Mouse (Mus musculus) lung, embryonic 14.5 days (tissue): Measurements from ENCODE around the gene Ube2o. TPM values are rescaled to one million over a fixed set of nuclear protein-coding genes. Genes with fewer than 3 reads are reported as not detected.

ENCODE experiments used
- ATAC-seq: fragments of 200-750 bp; cut with Nextera tagmentation; 2 replicates; pipeline ENCODE4 v1.8.0; 2017; ENCODE audit warnings: mild to moderate bottlenecking, moderate TSS enrichment, moderate library complexity; ENCODE audit not compliant: insufficient read depth
- DNase-seq: peaks from one replicate; pipeline ENCODE4 v3.0.0-alpha.2; 2015
- H3K27ac ChIP-seq: fragments of 300-500 bp; sonication (generic); 2 replicates; pipeline ENCODE4 v1.5.1; 2014; ENCODE audit warnings: low read depth, mild to moderate bottlenecking, moderate library complexity
- H3K27me3 ChIP-seq: fragments of 300-500 bp; sonication (generic); 2 replicates; pipeline ENCODE4 v1.6.1; 2014; ENCODE audit warnings: low read length, control low read depth; ENCODE audit not compliant: insufficient read depth
- H3K36me3 ChIP-seq: fragments of 300-500 bp; sonication (generic); 2 replicates; pipeline ENCODE4 v1.6.1; 2014; ENCODE audit warnings: control low read depth; ENCODE audit not compliant: insufficient read depth
- H3K4me1 ChIP-seq: fragments of 300-500 bp; sonication (generic); 2 replicates; pipeline ENCODE4 v1.6.1; 2014; ENCODE audit warnings: antibody characterized with exemption, control low read depth; ENCODE audit not compliant: insufficient read depth
- H3K4me2 ChIP-seq: fragments of 300-500 bp; sonication (generic); 2 replicates; pipeline ENCODE4 v1.6.1; 2014; ENCODE audit warnings: mild to moderate bottlenecking
- H3K4me3 ChIP-seq: fragments of 300-500 bp; sonication (generic); 2 replicates; pipeline ENCODE4 v1.5.1; 2014; ENCODE audit warnings: low read depth, low read length
- H3K9ac ChIP-seq: fragments of 300-500 bp; sonication (generic); 2 replicates; pipeline ENCODE4 v1.6.1; 2014
- H3K9me3 ChIP-seq: fragments of 300-500 bp; sonication (generic); 2 replicates; pipeline ENCODE4 v1.6.1; 2016; ENCODE audit warnings: low read depth, low read length, control low read depth
- CTCF ChIP-seq: IDR thresholded peaks from 2 replicates; pipeline ENCODE4 v1.5.1; 2016; ENCODE audit warnings: antibody characterized with exemption, low read depth
- WGBS: fragments of 180-500 bp; shearing (Covaris S2); extraction: QIAGEN DNeasy Blood & Tissue Kit; methylation state at CpG from one replicate; pipeline ENCODE4 v1.1.7; 2014; 5-methylcytosine and 5-hydroxymethylcytosine counted together
- polyA plus RNA-seq: library from polyadenylated mRNA; unstranded; fragments of >200 nt; fragmentation: Nextera tagmentation; extraction: Ambion mirVana; gene quantifications from 2 replicates; pipeline ENCODE4 v1.2.1, GENCODE M21; 2014

Ube2o gene
- polyA plus RNA-seq, 1 experiment from 2014 or later, result 22.8 TPM

GRCm38 (mm10) chr11:116489771-116490231 lies 91.4 kb downstream of the Ube2o start:
- ATAC-seq, result no peak; the same call in none of the 2 replicates
- Histone ChIP-seq H3K9me3 (no peaks in the 10 kb centered on the region), H3K4me3 (peak overlapping the region; percentile 98), H3K4me1 (peaks cover 6% of the 10 kb centered on the region), H3K9ac (peak overlapping the region; percentile 90), H3K27ac (peak overlapping the region; percentile 95), H3K4me2 (peak overlapping the region; percentile 59), H3K36me3 (peaks cover 35% of the 10 kb centered on the region), H3K27me3 (no peaks in the 10 kb centered on the region)
- under 1% methylated on average over 39 of the region's 39 CpGs for WGBS
- no peak for DNase-seq
- no peak for TF ChIP-seq CTCF

GRCm38 (mm10) chr11:116488693-116489375 lies 92.4 kb downstream of the Ube2o start:
- no peaks in the 10 kb centered on the region for H3K27me3 ChIP-seq
- DNase-seq, result peak; percentile 18
- H3K4me2 ChIP-seq, result peak overlapping the region; percentile 59
- ATAC-seq, result no peak
- TF ChIP-seq CTCF, result peak; percentile 50
- H3K27ac ChIP-seq, result no peak overlapping the region
- H3K9me3 ChIP-seq, result no peaks in the 10 kb centered on the region
- peak overlapping the region; percentile 98 for H3K4me3 ChIP-seq
- H3K4me1 ChIP-seq, result peaks cover 5% of the 10 kb centered on the region
- peaks cover 44% of the 10 kb centered on the region for H3K36me3 ChIP-seq
- WGBS, result 65% methylated on average over 14 of the region's 14 CpGs
- H3K9ac ChIP-seq, result peak overlapping the region; percentile 90

GRCm38 (mm10) chr11:116488207-116488606 lies 93.0 kb downstream of the Ube2o start:
- H3K4me1 ChIP-seq, result peaks cover 5% of the 10 kb centered on the region
- no peak for DNase-seq
- H3K27me3 ChIP-seq, result no peaks in the 10 kb centered on the region
- no peak overlapping the region for H3K9ac ChIP-seq
- no peak overlapping the region for H3K4me2 ChIP-seq
- peaks cover 51% of the 10 kb centered on the region for H3K36me3 ChIP-seq
- H3K9me3 ChIP-seq, result no peaks in the 10 kb centered on the region
- H3K4me3 ChIP-seq, result no peak overlapping the region
- TF ChIP-seq CTCF, result no peak
- no peak overlapping the region for H3K27ac ChIP-seq
- ATAC-seq, result no peak

Other genes with a start within 250 kb of the Ube2o start
- gene Foxj1, start 246.0 kb downstream of the Ube2o start, polyA plus RNA-seq, result 1.3 and 2.1 TPM in 2 replicates
- 13.9 and 16.8 TPM in 2 replicates for gene Rnf157, start 168.4 kb downstream of the Ube2o start, polyA plus RNA-seq
- 64.9 and 66.7 TPM in 2 replicates for gene Ubald2, start 147.4 kb downstream of the Ube2o start, polyA plus RNA-seq
- gene Qrich2, start 115.2 kb downstream of the Ube2o start, polyA plus RNA-seq, result 0.45 TPM in 1 of 2 replicates, not detected in the other
- 191 and 206 TPM in 2 replicates for gene Prpsap1, start 87.2 kb downstream of the Ube2o start, polyA plus RNA-seq
- 4.0 and 5.5 TPM in 2 replicates for gene Sphk1, start 50.5 kb downstream of the Ube2o start, polyA plus RNA-seq
- gene Aanat, start 5.0 kb upstream of the Ube2o start, polyA plus RNA-seq, result not detected in 2 replicates
- 8.9 and 9.8 TPM in 2 replicates for gene Rhbdf2, start 45.6 kb upstream of the Ube2o start, polyA plus RNA-seq
- gene Prcd, start 72.1 kb upstream of the Ube2o start, polyA plus RNA-seq, result 0.53 and 1.6 TPM in 2 replicates
- 9.5 and 10.0 TPM in 2 replicates for gene Cygb, start 72.9 kb upstream of the Ube2o start, polyA plus RNA-seq
- gene St6galnac1, start 194.1 kb upstream of the Ube2o start, polyA plus RNA-seq, result not detected in 2 replicates
- 13.7 and 15.9 TPM in 2 replicates for gene Mxra7, start 246.6 kb upstream of the Ube2o start, polyA plus RNA-seq